Mouse (Mus musculus) B cell, adult 2 months (primary cell): Measurements from ENCODE around the gene Dip2c.

Source experiments
- DNase-seq, 2 experiments: peaks; one replicate each; pipeline ENCODE4 v3.0.0; 2022

Dip2c gene

DNA sequence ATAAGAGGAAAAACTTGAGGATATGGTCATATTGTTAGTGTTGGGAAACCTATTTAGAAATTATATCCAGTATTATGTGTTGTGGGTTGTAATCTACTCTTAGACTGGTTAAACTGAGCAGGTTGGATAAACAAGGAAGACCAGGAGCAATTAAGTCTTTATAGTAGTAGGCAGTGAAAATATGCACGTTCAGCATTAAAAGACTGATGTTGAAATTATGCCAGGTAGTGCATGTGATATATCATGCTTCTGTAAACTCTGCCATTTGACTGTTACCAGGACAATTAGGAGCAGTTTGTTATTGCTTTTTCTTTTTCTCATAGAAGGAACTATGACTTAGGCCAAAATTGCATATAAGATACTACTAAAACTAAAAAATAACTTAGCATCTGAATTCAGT, 285.8 kb downstream of the Dip2c start:
- no peak for DNase-seq

DNA sequence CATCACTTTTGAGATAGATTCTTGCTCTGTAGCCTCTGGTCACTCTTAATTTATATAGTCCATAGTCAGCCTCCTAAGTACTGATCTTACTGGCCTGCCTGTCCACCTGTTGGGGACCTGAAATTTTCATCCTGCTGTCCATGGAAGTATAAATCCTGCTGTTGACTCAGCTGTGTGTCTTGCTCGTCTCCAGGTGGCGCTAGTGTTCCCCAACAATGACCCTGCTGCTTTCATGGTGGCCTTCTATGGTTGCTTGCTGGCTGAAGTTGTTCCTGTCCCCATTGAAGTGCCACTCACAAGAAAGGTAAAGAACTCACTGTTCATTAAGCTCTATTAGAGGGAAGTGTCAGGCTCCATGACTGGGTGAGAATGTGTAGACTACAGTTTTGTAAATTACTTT, 286.6 kb downstream of the Dip2c start:
- peak; percentile 59 to 63 for DNase-seq

DNA sequence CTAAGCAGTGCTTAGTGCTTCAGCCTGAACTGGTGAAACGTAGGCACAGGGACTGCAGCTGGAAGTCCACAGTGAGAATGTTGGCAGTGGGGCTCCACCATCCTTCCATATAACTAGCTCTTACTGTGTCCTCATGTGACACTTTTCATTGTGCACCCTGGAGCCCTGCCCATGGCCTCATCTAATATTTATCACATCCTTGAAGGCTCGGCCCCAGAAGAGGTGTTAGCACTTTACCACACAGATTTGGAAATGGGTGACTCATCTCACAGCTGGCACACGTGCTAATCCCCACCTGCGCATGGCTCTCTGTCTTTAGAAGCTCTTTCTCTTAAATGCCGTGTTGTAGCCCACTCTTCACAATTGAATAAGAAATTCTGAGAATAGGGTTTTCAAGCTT, 292.5 kb downstream of the Dip2c start:
- no peak for DNase-seq

DNA sequence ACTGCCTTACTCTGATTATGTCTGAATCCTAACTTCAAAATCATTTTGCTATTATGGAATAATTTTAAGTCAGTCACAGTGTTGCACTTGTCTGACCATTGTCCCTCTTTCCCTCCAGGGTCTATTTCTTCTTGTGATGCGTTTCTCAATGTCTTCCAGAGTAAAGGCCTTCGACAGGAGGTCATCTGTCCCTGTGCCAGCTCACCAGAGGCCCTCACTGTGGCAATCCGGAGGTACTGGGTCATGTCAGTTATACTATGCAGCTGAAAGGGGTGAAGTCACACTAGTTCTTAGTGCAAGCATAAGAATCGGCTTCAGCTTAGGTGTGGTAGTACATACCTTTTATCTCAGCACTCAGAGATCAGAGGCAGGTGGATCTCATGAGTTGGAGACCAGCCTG, 300.4 kb downstream of the Dip2c start:
- DNase-seq, result no peak

- no peak for DNase-seq
These were observed 302.1 kb downstream of the Dip2c start for GRCm38 (mm10) chr13:9578456-9578855.

DNA sequence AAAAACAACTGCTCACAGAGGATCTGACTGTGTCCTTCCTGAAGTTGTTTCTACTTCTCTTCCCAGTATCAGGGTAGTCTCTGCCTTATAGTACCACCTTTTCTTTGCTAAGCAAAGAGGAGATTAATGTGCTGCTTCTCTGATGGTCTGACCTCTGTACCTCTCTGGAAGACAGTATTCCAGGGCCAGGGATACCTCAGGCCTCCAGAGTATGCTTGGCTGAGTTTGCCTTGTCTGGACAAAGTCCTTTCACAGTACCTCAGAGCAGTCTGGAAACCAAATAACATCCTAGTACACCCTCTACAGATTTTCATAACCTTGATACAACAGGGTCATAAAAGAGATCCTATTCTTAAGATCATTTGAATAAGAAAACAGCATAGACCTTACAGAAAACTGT, 305.5 kb downstream of the Dip2c start:
- no peak for DNase-seq

DNA sequence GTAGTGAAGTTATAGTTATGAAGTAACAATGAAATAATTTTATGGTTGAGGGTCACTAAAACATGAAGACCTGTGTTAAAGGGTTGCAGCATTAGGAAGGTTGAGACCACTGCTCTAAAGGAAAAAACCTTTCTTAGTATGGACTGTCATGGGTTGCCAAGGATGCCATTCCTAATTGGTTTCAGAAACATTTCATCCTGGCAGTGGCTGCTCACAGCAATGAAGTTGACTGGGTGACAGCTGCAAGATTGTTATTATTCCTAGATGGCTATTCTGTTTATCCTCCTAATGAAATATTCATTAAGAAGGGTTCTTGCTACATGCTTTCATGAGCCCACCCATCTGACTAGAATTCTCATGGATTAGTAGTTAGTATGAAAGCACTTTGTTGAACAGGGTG, 307.3 kb downstream of the Dip2c start:
- no peak for DNase-seq

DNA sequence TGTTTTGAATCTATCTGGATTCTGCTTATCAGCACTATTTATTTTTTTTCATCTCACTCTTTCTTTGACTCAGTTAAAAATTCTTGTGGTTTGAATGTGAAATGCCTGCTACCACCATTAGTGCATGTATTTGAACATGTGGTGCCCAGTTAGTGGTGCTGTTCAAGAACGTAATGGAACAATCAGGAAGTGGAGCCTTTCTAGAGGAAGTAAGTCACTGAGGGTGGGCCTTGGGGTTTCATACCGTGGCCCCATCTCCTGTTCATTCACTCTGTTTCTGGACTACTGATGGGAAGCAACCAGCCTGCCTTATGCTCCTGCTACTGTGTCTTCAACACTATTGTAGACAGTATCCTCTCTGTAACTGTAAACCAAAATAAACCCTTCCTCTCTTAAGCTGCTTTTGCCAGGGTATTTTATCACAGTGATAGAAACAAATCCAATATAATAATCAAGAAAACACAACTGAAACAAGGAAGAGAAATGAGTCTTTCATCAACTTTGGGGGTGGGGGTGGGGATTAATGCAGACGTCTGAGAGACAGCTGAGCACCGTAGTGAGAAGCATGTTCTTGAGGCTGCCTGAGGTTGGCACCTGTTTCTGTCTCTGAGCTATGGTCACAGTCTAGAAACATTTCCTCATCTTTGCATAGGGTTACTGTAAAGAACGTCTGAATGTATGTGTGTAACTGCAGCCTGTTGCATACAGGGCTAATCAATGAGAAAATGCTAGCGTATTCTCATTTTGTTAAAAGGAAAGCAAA, 323.2 kb downstream of the Dip2c start:
- DNase-seq, result peak; percentile 19 to 35

DNA sequence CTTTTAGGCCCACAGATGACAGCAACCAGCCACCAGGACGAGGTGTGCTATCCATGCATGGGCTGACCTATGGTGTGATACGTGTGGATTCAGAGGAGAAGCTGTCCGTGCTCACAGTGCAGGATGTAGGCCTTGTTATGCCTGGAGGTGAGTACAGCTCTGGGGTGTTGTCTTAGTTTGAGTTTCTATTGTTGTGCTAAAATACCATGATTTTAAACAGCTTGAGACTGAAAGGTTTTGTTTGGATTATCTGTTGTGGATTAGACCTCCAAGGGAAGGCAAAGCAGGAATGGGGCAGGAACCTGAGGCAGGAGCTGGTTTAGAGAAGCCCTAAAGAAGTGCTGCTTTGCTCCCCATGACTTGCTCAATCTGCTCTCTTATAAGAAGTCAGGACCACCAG, 325.0 kb downstream of the Dip2c start:
- no peak for DNase-seq

- DNase-seq, result no peak
These were observed 334.9 kb downstream of the Dip2c start for GRCm38 (mm10) chr13:9611229-9611628.

DNA sequence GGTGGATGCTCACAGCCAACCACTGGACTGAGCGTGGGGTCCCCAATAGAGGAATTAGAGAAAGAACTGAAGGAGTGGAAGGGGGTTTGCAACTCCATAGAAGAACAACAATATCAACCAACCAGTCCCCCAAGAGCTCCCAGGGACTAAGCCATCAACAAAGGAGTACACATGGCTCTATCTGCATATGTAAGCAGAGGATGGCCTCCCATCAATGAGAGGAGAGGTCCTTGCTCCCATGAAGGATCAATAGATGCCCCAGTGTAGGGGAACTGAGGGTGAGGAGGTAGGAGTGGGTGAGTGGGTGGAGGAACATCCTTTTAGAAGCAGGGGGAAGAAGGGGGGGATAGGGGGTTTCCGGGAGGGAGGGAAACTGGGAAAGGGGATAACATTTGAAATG, 356.4 kb downstream of the Dip2c start:
- DNase-seq, result no peak

GRCm38 (mm10) chr13:9635951-9636350, 359.6 kb downstream of the Dip2c start:
- no peak for DNase-seq

- DNase-seq, result peak; percentile 11 to 29
These were observed 360.2 kb downstream of the Dip2c start for GRCm38 (mm10) chr13:9636505-9636904.

DNA sequence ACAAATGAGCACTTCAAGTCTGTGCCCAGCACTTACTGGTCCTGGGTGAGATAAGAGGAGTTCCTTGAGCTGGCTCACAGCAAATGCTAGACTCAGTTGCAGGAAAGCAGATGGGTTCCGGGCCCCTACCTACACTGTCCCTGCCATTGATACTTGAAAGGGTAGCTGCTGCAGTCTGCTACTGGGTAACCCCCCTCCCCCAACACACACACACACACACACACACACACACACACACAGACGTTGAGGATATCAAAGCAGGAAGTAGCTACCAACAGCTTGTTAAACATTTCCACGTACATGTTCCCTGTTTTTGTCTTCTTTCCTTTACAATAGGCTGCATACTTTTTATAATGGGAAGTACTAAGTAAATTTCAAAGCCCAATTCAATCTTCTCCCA, 361.6 kb downstream of the Dip2c start:
- no peak for DNase-seq

DNA sequence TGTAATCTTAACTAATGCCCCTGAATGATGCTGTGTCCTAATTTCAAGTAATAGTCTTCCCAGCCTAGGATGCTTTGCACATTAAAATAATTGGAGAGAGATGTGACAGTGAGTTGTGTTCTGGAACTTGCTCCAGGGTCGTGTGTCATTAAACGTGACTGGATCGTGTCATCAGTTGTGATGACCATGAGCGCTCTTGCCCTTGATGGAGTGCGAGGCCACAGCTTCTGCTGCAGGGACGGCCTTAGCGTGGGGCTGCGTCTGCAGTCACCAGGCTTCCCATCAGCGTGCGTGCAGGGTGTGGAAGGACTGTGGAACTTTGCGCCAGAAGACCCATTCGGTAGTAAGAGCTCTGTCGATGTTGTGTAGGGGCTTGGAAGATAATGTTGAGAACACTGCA, 372.4 kb downstream of the Dip2c start:
- no peak for DNase-seq

- DNase-seq, result no peak
These were observed 373.6 kb downstream of the Dip2c start for GRCm38 (mm10) chr13:9649894-9650293.

- DNase-seq, result no peak
These were observed 374.3 kb downstream of the Dip2c start for GRCm38 (mm10) chr13:9650580-9650979.

DNA sequence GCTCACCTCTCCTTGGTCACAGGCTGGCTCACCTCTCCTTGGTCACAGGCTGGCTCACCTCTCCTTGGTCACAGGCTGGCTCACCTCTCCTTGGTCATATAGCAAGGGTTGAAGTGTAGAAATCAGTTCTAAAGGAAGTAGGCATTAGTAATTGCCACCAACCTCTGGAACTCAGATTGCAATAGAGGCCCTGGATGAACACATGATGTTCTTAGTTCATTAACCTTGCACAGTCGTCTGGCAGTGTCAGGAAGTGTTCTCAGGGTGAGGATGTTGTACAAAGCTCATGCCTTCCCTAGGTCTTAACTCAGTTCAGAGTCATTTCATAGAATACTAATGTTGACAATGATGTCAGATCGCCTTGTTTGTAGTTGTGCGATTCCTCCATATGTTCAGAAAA, 376.7 kb downstream of the Dip2c start:
- no peak for DNase-seq

DNA sequence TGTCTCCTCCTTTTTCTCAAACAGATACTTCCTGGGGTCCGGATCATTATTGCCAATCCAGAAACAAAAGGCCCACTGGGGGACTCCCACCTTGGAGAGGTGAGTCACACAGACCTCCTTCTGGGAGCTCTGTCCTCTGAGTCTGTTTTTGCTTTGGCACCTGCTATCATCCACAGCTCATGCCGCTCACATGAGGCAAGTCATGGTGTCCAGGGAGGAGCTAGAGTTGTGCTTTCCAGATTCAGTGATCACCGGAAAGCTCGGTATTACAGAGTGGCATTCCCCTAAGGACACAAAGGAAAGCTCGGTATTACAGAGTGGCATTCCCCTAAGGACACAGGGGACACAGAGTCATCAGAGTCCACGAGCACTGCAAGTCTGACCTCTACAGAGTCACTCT, 380.3 kb downstream of the Dip2c start:
- DNase-seq, result no peak

- DNase-seq, result no peak
These were observed 384.4 kb downstream of the Dip2c start for GRCm38 (mm10) chr13:9660711-9661110.

GRCm38 (mm10) chr13:9663593-9663992, 387.3 kb downstream of the Dip2c start:
- DNase-seq, result no peak

DNA sequence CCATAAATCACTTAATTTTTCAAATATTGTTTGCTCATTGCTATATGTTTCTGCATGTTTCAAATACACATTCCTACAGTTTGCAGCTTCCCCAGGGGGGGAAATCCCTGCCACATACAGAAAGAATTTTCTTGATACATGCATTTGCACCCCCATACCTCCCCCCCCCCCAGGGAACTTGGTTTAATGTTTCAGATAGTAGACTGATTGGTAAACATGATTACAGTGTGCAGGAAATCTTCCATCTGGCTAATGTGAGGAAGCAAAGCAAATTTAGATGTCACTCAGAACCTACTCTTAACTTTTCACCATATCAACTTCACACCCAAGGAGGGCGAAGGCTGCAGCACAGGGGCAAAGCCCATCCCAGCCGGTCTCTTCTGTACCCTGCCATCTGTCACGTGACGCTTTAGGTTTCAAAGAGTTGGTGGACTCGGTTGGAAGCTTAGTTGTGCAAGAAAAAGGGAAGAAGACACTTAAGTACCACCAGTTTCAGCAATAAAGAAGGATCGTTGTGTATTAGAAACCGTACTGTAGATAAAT, 391.7 kb downstream of the Dip2c start:
- DNase-seq, result no peak

- DNase-seq, result no peak
These were observed 392.9 kb downstream of the Dip2c start for GRCm38 (mm10) chr13:9669246-9669645.

- DNase-seq, result no peak
These were observed 397.8 kb downstream of the Dip2c start for GRCm38 (mm10) chr13:9674126-9674525.

GRCm38 (mm10) chr13:9681492-9681891, 405.2 kb downstream of the Dip2c start:
- DNase-seq, result no peak
